Comparison of ENCODE assay signal across 8 mouse cellular contexts in genomic region chr5:45493191-45494092, GRCm38 (mm10). TPM values are rescaled to one million over a fixed set of nuclear protein-coding genes. Genes with fewer than 3 reads are reported as not detected.
A peak's percentile ranks its signal among the peaks of the same experiment; 100 is the strongest.
DNase-seq lines count a peak whose midpoint lies in the region; ATAC-seq and TF ChIP-seq lines count a peak whose summit lies in the region.

Gene Lap3, plus strand, starts transcription at chr5:45493374.

- dilution Hi-C loops in CH12.LX (cut with MboI; ENCODE audit: extremely low pct_ligation_motif_present, extremely low pct_unique_long_range_greater_than_20kb, low sequenced_read_pairs): no loop called here

- H3K79me2 ChIP-seq in CH12.LX (replicated peaks; ENCODE audit: control insufficient read depth, extremely low read depth, insufficient read depth, poor library complexity, severe bottlenecking): peaks cover 16% of the 10 kb centered on the region

- TF ChIP-seq RAD21 in CH12.LX (IDR thresholded peaks at IDR 0.05; ENCODE audit: low read depth, low read length): no peak

- H3K4me2 ChIP-seq in CH12.LX (ENCODE audit: insufficient read depth, low read depth, poor library complexity, severe bottlenecking): peak within 1 kb of the TSS; percentile 71
- H3K4me2 ChIP-seq in forebrain, embryonic 12.5 days: peak within 1 kb of the TSS; percentile 74
- H3K4me2 ChIP-seq in heart, postnatal 0 days (ENCODE audit: low read depth, low read length): peak within 1 kb of the TSS; percentile 84
- H3K4me2 ChIP-seq in liver, embryonic 16.5 days (ENCODE audit: low read depth, low read length): peak within 1 kb of the TSS; percentile 96
- peak within 1 kb of the TSS; percentile 74 for H3K4me2 ChIP-seq in neural tube, embryonic 13.5 days

- no peaks in the 10 kb centered on the region for H3K9me3 ChIP-seq in CH12.LX (replicated peaks; ENCODE audit: low read length)
- no peaks in the 10 kb centered on the region for H3K9me3 ChIP-seq in forebrain, embryonic 12.5 days
- H3K9me3 ChIP-seq in heart, postnatal 0 days (replicated peaks; ENCODE audit: control insufficient read depth, low read length): no peaks in the 10 kb centered on the region
- H3K9me3 ChIP-seq in liver, embryonic 16.5 days (replicated peaks; ENCODE audit: control insufficient read depth, low read length): no peaks in the 10 kb centered on the region
- no peaks in the 10 kb centered on the region for H3K9me3 ChIP-seq in neural tube, embryonic 13.5 days

- H3K9ac ChIP-seq in CH12.LX (ENCODE audit: insufficient read depth, low read depth): peak within 1 kb of the TSS; percentile 79
- peak within 1 kb of the TSS; percentile 75 for H3K9ac ChIP-seq in forebrain, embryonic 12.5 days
- H3K9ac ChIP-seq in heart, postnatal 0 days (replicated peaks; ENCODE audit: low read depth, low read length): peak within 1 kb of the TSS; percentile 73
- H3K9ac ChIP-seq in liver, embryonic 16.5 days (ENCODE audit: low read depth, low read length): peak within 1 kb of the TSS; percentile 70
- peak within 1 kb of the TSS; percentile 75 for H3K9ac ChIP-seq in neural tube, embryonic 13.5 days

- peak within 1 kb of the TSS; percentile 74 to 85 (median 79) for H3K4me3 ChIP-seq in CH12.LX (replicated peaks in 1 of 3; ENCODE audit: low read depth in 2 of 3, low read length in 2 of 3, poor library complexity in 1 of 3)
- peak within 1 kb of the TSS; percentile 66 for H3K4me3 ChIP-seq in forebrain, embryonic 12.5 days (replicated peaks)
- H3K4me3 ChIP-seq in heart, postnatal 0 days (ENCODE audit: low read depth, low read length): peak within 1 kb of the TSS; percentile 68
- peak within 1 kb of the TSS; percentile 72 for H3K4me3 ChIP-seq in liver, embryonic 16.5 days (ENCODE audit: low read depth, low read length)
- H3K4me3 ChIP-seq in neural tube, embryonic 13.5 days: peak within 1 kb of the TSS; percentile 71
- peak within 1 kb of the TSS; percentile 94 for H3K4me3 ChIP-seq in testis, adult 2 months (ENCODE audit: control insufficient read depth, low read depth, low read length)

- peaks cover 10 to 29% of the 10 kb centered on the region in 2 experiments for H3K36me3 ChIP-seq in CH12.LX (replicated peaks in 1 of 2; ENCODE audit: control insufficient read depth in 1 of 2, insufficient read depth in 1 of 2, low read length in 1 of 2)
- peaks cover 21% of the 10 kb centered on the region for H3K36me3 ChIP-seq in forebrain, embryonic 12.5 days (replicated peaks)
- H3K36me3 ChIP-seq in heart, postnatal 0 days (replicated peaks; ENCODE audit: control insufficient read depth, insufficient read depth, low read length): peaks cover 25% of the 10 kb centered on the region
- H3K36me3 ChIP-seq in liver, embryonic 16.5 days (ENCODE audit: control insufficient read depth, insufficient read depth): no peaks in the 10 kb centered on the region
- peaks cover 12% of the 10 kb centered on the region for H3K36me3 ChIP-seq in neural tube, embryonic 13.5 days
- no peaks in the 10 kb centered on the region; the same call in none of the 2 replicates for H3K36me3 ChIP-seq in testis, adult 2 months (ENCODE audit: control insufficient read depth, insufficient read depth, low read length)

- peak; percentile 96 for ATAC-seq in forebrain, embryonic 12.5 days (ENCODE audit: low FRiP score)
- ATAC-seq in heart, postnatal 0 days (ENCODE audit: insufficient read depth, low read depth): peak; percentile 97
- peak; percentile 96 for ATAC-seq in liver, embryonic 16.5 days (ENCODE audit: low read depth)
- ATAC-seq in neural tube, embryonic 13.5 days (ENCODE audit: low read depth): peak; percentile 94

- peak in 1 of 2 experiments; percentile 22; a peak in 2 of 4 replicates for TF ChIP-seq CTCF in CH12.LX (conservative IDR thresholded peaks at IDR 0.05 in 1 of 2, IDR thresholded peaks at IDR 0.05 in 1 of 2; ENCODE audit: low read depth in 2 of 2, low read length in 2 of 2)
- peak; percentile 40 for TF ChIP-seq CTCF in heart, postnatal 0 days (IDR thresholded peaks at IDR 0.05; ENCODE audit: low read depth)
- 0 out of 2 replicates have a peak, but pooled peaks have one; percentile 2 for TF ChIP-seq CTCF in testis, adult 2 months (IDR thresholded peaks at IDR 0.05; ENCODE audit: control insufficient read depth, insufficient read depth, insufficient replicate concordance, low read depth, low read length)

- in situ Hi-C loops in CH12.LX (cut with MboI; ENCODE audit: low pct_ligation_motif_present, low pct_unique_long_range_greater_than_20kb, low sequenced_read_pairs): no loop called here

- 0% methylated on average over 78 of the region's 78 CpGs for WGBS in forebrain, embryonic 12.5 days
- under 1% methylated on average over 78 of the region's 78 CpGs for WGBS in heart, postnatal 0 days
- under 1% methylated on average over 77 of the region's 78 CpGs for WGBS in liver, embryonic 16.5 days (ENCODE audit: insufficient replicate concordance)
- under 1% methylated on average over 78 of the region's 78 CpGs for WGBS in neural tube, embryonic 13.5 days

- no peak within 1 kb of the TSS for H3K27ac ChIP-seq in CH12.LX (ENCODE audit: insufficient read depth, low read depth)
- peak within 1 kb of the TSS; percentile 31; the same call in 1 of the 2 replicates for H3K27ac ChIP-seq in forebrain, embryonic 12.5 days
- peak within 1 kb of the TSS; percentile 68 for H3K27ac ChIP-seq in heart, postnatal 0 days (ENCODE audit: low read depth)
- H3K27ac ChIP-seq in liver, embryonic 16.5 days (ENCODE audit: low read length): peak within 1 kb of the TSS; percentile 26; the same call in 1 of the 2 replicates
- H3K27ac ChIP-seq in neural tube, embryonic 13.5 days (replicated peaks): peak within 1 kb of the TSS; percentile 2; the same call in 1 of the 2 replicates
- peak within 1 kb of the TSS; percentile 55 for H3K27ac ChIP-seq in testis, adult 2 months (ENCODE audit: control insufficient read depth, insufficient read depth, low read depth, low read length)

- no peak for TF ChIP-seq EP300 in CH12.LX (IDR thresholded peaks at IDR 0.05; ENCODE audit: low read length)
- TF ChIP-seq EP300 in heart, postnatal 0 days (IDR thresholded peaks at IDR 0.05; ENCODE audit: low read depth): 0 out of 2 replicates have a peak, but pooled peaks have one; percentile 13

- DNase-seq in CH12.LX (ENCODE audit: extremely low read depth): peak; percentile 96
- DNase-seq in c-Kit-positive CD71-positive TER-119-negative erythroid progenitor cells, embryonic 14.5 days (ENCODE audit: low read depth): peak; percentile 92
- DNase-seq in heart, postnatal 0 days (ENCODE audit: low spot score): peak; percentile 96
- peak; percentile 100 for DNase-seq in kidney, postnatal 4 days

- TF ChIP-seq POLR2A in CH12.LX (IDR thresholded peaks at IDR 0.05; ENCODE audit: low read depth, low read length): peak; percentile 95
- TF ChIP-seq POLR2A in testis, adult 2 months (IDR thresholded peaks at IDR 0.05; ENCODE audit: control insufficient read depth, low read depth, low read length): peak; percentile 82

- peaks cover 6 to 50% of the 10 kb centered on the region in 2 experiments for H3K4me1 ChIP-seq in CH12.LX (ENCODE audit: control insufficient read depth in 1 of 2, insufficient read depth in 2 of 2)
- peaks cover 13% of the 10 kb centered on the region for H3K4me1 ChIP-seq in forebrain, embryonic 12.5 days
- peaks cover 9% of the 10 kb centered on the region; the same call in 1 of the 2 replicates for H3K4me1 ChIP-seq in heart, postnatal 0 days (ENCODE audit: control insufficient read depth, insufficient read depth)
- H3K4me1 ChIP-seq in liver, embryonic 16.5 days (ENCODE audit: control insufficient read depth, low read depth, low read length): peaks cover 13% of the 10 kb centered on the region
- peaks cover 13% of the 10 kb centered on the region for H3K4me1 ChIP-seq in neural tube, embryonic 13.5 days (replicated peaks)
- peaks cover 5% of the 10 kb centered on the region for H3K4me1 ChIP-seq in testis, adult 2 months (ENCODE audit: control insufficient read depth, insufficient read depth, low read length)

- peaks cover 3% of the 10 kb centered on the region for H3K27me3 ChIP-seq in CH12.LX (replicated peaks)
- H3K27me3 ChIP-seq in forebrain, embryonic 12.5 days: peaks cover 12% of the 10 kb centered on the region; the same call in 1 of the 2 replicates
- H3K27me3 ChIP-seq in heart, postnatal 0 days (ENCODE audit: control insufficient read depth, insufficient read depth, low read length): no peaks in the 10 kb centered on the region
- no peaks in the 10 kb centered on the region for H3K27me3 ChIP-seq in liver, embryonic 16.5 days (ENCODE audit: control insufficient read depth, insufficient read depth, low read depth, low read length)
- 0 out of 2 replicates have a peak, but pooled peaks cover 6% of the 10 kb centered on the region for H3K27me3 ChIP-seq in neural tube, embryonic 13.5 days
- no peaks in the 10 kb centered on the region for H3K27me3 ChIP-seq in testis, adult 2 months (ENCODE audit: control insufficient read depth, insufficient read depth, low read length)

TF ChIP-seq in CH12.LX, 34 proteins besides CTCF, POLR2A, EP300 and RAD21 (continues in another document):
- 0 out of 2 replicates have a peak, but pooled peaks have one; percentile 40 for TF ChIP-seq POLR2AphosphoS2 (IDR thresholded peaks at IDR 0.05; ENCODE audit: low read depth, low read length)
- peak; percentile 97 for TF ChIP-seq MAX (IDR thresholded peaks at IDR 0.05; ENCODE audit: low read length)
- TF ChIP-seq E2F4 (IDR thresholded peaks at IDR 0.05; ENCODE audit: insufficient replicate concordance, low read depth, low read length): no peak
- peak; percentile 91 for TF ChIP-seq SIN3A (IDR thresholded peaks at IDR 0.05; ENCODE audit: low read length)
- TF ChIP-seq KAT2A (IDR thresholded peaks at IDR 0.05; ENCODE audit: insufficient replicate concordance, low read length): 0 out of 2 replicates have a peak, but pooled peaks have one; percentile 30
- TF ChIP-seq IRF4 (IDR thresholded peaks at IDR 0.05; ENCODE audit: low read depth, low read length): peak; percentile 62; the same call in 1 of the 2 replicates
- no peak for TF ChIP-seq SMC3 (IDR thresholded peaks at IDR 0.05; ENCODE audit: low read depth, low read length)
- TF ChIP-seq MXI1 (IDR thresholded peaks at IDR 0.05; ENCODE audit: low read depth, low read length): peak; percentile 98
- TF ChIP-seq NRF1 (IDR thresholded peaks at IDR 0.05; ENCODE audit: low read depth, low read length): peak; percentile 43; the same call in 1 of the 2 replicates
- TF ChIP-seq TCF12 (IDR thresholded peaks at IDR 0.05; ENCODE audit: low read depth, low read length): peak; percentile 84

RNA-seq across cellular contexts. Expression of gene Lap3, which starts in this region (rescaled TPM):
- 108 and 126 TPM in 2 replicates for total RNA-seq in CH12.LX (2012; rRNA removed)
- total RNA-seq in CH12.LX (2014; rRNA removed): 130 and 146 TPM in 2 replicates
- 167 and 211 TPM in 2 replicates for polyA plus RNA-seq in CH12.LX (2012; ENCODE audit: insufficient read length, low read depth)
- 67.2 and 67.7 TPM in 2 replicates for polyA plus RNA-seq in forebrain, embryonic 12.5 days (2016; fragmentation: Nextera tagmentation; extraction: Ambion mirVana)
- total RNA-seq in heart, postnatal 0 days (2014; rRNA removed; ENCODE audit: low replicate concordance): 28.7 and 37.6 TPM in 2 replicates
- 56.0 and 57.2 TPM in 2 replicates for polyA plus RNA-seq in heart, postnatal 0 days (2015; fragmentation: Nextera tagmentation; extraction: Ambion mirVana)
- 39.1 and 39.2 TPM in 2 replicates for polyA plus RNA-seq in liver, embryonic 16.5 days (2015; fragmentation: Nextera tagmentation; extraction: Ambion mirVana)
- polyA plus RNA-seq in neural tube, embryonic 13.5 days (2015; fragmentation: Nextera tagmentation; extraction: Ambion mirVana): 33.2 and 41.5 TPM in 2 replicates
- polyA plus RNA-seq in testis, adult 2 months (2012; rRNA removed): 14.4 and 14.7 TPM in 2 replicates
